Mouse (Mus musculus): Measurements from ENCODE around the gene Ust.
A peak's percentile ranks its signal among the peaks of the same experiment; 100 is the strongest.

Ust gene

DNA sequence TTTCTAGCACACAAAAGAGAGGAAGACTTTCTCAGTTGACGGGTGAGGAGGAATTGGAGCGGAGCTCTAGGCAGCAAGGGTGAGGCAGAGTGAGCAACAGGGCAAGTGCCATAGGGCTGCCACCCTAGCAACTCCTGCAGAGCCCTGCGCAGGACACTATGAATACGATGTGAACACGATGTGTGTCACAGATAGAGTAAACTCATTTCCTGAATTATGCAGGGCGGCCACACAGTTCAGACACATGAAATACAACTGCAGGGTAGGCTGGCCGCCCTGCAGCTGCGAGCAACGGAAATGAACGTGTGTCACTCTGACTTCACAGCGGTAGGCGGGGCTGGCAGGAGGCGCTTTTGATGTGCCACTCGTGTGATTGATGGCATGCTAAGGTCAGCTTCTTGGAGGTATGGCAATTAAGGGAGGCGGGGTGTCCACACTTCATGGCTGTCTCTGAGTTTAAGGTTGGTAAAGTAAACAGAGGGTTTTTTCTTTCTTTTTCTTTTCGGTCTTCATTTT is 304.7 kb downstream of the Ust start:
- peak; percentile 58 for DNase-seq

DNA sequence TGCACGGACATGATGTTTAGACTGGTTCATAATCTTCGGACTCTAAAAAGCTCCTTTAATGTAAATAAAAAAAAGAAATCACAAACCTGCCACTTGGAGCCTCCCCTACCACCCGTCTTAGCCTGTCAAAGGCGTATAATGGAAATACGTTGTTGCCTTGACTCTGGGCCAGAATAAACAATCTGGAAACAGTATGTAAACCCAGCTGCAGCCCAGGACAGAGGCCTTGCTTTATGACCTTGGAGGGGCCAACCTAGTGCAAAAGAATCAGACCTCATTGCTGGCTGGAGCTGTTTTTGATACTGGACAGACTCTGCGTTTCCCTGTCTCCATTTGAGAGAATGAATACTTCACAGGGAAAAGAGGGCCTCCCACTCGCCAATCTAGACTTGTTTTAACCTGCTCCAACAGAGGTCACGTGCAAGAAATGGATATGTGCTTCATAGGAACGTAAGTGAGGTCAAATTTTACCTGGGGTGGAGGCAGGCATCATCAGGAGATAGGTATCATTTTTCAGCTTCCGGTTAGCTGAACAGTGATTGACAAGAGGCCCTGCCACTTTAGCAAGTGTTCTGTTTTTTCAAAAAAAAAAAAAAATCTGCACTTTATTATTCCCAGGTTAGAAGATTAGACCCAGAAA is 305.2 kb downstream of the Ust start:
- DNase-seq: peak; percentile 5

DNA sequence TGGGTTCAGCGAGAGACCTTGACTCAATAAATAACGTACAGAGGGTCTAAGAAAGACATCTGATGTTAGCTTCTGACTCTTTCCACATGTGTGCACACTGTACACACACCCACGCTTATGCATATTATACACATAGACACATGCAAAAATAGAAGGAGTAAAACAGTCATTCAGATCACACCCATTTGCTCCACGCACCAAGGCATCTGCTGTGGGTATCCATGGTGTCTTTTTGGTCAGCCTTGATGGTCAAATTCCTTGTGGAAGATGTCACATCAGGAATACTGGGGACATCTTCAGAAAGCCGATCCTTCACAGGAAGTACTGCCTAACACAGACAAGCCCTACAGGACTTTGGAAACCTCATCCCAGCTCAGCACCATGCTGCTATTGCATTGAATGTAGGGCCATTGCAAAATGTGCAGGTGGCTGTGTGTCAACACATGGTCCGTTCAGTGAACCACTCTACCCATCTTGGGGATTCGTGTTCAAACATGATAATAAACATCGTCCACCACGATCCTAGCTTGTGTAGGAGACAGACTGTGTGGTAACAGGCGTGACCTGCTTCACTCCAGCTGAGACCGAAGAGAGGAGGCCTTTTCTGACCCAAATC is 305.9 kb downstream of the Ust start:
- no peak for DNase-seq

DNA sequence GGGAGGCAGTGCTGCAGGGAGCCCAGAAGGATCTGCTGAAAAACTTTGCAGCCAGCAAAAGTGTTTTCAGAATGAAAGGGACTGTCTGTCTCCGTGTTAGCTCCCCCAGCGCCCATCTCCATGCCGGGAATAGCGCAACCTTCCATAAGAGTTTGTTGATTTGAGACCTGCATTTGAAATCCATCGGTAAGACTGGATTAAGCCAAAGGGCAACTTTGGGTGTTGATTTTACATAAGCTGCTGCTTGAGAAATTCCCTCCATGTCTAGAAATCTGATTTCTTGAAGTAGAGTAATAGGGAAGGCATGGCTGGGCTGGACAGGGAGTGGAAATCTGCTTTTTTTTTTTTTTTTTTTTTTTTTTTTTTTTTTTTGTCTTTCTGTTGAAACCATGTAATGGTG is 306.9 kb downstream of the Ust start:
- DNase-seq: no peak

DNA sequence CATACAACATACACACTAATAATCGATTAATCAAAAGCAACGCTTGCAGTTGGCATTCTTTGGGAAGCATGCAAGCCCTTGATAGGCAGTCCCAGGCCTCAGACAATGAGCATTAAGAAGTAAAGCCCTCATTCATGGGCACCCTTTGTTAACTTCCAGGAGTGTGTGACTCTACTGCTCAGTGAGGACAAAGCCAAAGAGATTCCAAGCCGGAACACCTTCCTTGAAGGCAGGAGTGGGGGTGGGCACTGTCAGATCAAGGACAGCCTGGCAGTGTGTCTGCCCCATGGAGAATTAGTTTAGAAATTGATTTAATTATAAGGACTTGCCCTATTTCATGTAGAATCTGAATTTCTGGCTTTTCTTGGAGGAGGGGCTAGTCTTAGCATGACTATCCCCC is 308.3 kb downstream of the Ust start:
- no peak for DNase-seq

DNA sequence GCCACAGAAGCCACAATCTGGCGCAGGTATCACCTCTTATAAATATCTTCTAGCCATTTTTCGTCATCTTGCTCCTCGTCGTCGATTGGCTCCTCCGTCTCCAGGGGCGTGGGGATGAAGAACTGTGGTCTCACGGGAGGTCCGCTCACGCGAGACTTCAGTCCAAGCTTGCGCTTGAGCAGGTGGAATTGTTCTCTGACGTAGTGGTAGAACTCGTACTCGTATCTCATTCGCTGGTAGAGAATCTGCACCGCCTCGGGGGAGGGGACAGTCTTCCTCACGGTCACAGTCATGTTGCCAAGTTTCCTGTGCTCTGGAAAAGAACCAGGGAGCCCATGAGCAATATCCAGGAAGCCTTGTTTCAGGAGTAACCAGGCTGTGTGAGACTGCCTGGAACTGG is 311.3 kb downstream of the Ust start:
- no peak for DNase-seq

DNA sequence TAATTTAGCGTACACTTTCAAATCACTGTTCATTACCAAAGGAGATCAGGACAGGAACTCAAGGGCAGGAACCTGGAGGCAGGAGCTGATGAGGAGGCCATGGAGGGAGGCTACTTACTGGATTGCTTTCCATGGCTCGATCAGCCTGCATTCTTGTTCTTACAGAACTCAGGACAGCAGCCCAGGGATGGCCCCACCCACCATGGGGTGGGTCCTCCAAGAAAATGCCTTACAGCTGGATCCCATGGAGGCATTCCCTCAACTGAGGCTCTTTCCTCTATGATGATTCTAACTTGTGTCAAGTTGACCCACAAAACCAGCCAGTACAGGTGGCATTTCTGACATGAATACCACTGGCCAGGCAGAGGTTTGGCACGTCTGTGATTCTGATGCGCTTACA is 314.9 kb downstream of the Ust start:
- DNase-seq: no peak

DNA sequence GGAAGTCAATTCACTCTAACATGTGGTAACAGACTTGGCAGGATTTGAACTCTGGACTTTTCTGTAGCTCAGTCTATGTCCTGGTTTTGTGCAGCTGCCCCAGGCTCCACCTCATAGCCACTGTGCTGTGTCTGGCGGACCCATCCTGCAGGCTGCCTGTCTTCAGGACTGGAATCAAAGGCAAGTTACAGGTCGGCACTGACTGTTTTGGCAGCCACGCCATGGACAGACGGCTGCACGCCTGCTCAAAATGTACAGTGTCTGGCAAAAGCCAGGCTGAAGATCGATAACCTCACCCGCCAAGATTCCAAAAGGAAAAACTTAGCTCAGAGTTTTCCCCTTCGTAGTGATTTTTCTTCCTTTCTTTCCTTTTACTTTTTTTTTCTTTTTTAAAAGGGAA is 318.8 kb downstream of the Ust start:
- no peak for DNase-seq

DNA sequence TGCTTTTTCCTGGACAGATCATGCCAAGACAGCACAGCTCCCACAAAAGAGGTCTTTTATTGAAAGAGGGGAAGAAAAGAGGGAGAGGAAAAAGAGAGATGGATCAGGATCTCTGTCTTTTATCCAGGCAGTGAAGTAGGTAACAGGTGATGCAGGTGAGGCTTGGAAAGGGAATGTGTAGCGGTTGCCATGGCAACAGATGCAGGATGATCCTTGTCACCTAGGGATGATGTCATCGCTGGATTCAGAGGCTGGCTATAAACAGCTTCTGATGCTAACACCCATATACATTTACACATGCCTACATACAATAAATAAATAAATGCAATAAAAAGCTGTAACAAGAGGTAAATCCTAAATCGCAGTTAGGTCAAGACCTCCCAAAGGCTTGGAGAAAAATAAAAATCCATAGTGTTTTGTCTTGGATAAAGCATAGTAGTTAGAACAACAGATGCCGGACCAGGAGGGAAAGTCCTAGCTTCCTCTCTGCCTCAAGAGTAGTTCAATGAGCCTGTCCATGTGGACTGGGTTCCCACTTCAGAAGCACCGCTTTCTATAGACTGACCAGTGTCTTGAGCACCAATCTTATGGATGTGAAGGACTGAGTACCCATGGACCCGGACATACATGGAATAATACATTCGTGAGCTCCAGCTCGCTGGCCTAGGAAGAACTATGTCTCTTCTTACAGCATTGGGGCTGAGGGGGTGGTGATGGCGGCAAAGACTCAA is 319.4 kb downstream of the Ust start:
- no peak for DNase-seq

DNA sequence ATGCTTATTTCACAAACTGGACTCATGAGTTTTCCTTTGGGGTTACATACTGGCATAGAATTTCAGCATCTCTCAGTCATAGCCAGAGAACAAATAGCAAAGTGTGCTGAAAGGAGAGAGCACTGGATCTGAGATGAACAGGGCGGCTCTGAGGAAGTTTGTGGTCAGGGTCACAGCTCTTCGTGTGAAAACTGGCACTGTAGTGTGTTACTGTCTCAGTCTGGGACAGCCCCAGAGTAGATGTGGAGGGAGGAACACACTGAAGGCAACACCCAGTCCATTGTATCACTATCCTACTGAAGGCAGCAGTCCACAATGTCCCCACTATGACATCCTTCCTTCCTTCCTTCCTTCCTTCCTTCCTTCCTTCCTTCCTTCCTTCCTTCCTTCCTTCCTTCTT is 321.0 kb downstream of the Ust start:
- DNase-seq: no peak

DNA sequence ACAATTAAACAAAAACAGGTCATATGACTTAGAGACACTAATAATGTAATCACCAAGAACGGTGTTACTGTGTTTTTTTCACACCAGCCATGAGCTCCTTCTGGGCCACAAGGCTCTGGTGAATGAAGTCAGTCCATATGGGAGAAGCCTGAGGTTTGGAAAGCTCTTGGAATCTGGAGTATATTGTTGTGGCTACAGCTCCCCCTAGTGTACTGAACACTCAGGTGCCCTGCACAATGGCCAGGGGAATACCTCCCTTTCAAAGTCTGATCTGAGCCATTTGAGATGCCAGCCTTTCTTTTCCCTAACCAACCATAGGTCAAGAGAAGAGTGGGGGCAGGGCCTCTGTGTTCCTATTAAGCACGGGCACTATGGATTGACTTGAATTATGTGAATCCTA is 322.3 kb downstream of the Ust start:
- peak; percentile 86 for DNase-seq

DNA sequence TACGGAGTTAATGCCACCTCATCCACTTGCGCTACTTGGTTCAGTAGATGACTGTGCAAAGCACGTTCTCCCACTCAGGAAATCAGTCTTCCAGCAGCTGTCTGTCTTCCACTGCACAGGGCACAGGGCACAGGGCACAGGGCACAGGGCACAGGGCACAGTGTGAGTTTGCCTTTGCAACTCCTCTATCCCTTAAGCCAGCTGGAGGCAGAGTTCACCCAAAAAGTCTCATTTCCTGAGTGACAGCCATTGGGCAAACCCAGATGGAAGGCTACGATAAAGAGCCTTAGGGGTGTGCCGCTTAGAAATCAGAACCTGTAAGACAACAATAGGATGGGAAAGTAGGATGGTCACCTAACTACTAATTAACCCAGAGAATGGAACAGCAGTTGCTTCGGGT is 322.9 kb downstream of the Ust start:
- no peak for DNase-seq

DNA sequence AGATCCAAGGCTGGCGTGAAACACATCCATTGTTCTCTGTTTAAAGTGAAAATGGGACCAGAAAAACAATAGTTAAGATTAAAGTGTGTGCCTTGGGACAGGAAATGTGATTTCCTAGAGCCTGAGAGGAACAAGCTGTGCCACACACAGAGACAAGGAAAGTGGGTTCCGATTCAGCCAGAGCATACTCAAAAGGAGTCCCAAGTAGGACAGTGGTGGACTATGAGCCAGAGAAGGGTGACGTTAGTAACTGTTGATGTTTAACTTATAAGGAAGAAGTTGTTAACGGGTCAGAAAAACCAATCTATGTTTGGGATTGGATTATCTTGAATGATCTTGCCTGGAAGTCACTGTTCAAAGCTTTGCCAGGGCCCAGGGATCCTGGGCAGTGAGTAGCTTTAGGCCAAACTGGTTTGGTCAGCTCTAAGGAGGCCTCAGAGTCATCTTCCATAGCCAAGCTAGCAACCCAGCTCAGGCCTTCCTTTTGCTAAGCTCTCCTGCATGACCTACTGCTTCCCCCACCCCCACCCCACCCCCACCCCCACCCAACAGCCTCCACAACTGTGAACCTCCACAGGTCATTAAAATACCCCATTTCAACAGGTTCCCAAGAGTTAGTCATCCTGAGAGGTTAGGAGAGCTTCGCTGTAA is 329.2 kb downstream of the Ust start:
- DNase-seq: no peak

DNA sequence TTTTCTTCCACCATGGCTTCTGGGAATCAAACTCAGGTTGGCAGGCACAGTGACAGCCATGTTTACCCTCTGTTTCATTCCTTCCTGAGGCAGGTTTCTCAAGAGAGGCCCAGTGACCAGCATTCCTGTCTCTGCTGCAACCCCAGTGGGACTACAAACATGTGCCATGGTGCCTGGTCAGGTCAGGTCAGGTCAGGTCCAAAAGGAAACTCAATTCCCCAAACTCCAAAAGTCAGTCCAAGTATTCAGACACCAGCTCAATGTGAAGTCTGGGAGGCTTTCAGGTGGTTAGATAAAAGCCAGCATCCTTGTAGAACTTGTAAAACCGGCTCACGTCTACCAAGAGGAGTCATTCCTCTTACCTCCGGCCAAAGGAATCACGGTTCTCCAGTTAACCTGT is 333.0 kb downstream of the Ust start:
- DNase-seq: no peak

DNA sequence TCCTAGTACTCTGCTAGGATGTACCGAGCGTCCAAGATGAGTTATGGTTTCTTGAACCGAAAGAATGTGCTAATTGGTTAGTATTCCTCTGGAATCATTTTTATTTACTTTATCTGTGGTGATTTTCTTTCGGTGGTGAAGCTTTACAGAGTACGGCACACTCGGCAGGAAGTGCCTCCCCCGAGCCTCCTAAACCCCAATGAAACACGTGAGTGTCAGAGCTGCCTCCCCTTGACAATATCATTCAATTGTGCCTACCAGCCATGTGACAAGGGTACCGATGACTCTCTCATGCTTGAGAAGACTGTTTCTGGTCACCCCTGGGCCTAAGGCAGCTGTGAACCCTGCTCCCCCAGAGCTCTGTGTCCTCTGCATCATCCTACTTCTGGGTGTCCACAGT is 333.9 kb downstream of the Ust start:
- no peak for DNase-seq

DNA sequence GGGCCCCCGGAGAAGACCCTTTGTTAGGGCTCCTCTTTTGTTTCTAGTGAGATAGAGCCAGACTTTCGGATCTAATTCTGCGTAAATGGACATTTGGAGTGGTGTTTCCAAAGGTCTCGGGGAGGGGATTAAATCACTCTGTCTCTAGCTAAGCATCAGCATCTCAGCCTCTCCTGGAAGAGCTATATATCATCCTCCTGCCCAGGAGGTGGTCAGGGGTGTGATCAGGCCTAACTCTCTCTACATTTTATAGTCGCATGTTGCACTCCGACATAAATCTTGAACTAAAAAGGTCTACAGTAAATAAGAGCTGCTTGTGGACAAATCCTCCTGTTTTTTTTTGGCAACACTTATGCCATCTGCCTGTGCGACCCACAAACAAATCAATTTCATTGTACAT is 335.5 kb downstream of the Ust start:
- DNase-seq: no peak

DNA sequence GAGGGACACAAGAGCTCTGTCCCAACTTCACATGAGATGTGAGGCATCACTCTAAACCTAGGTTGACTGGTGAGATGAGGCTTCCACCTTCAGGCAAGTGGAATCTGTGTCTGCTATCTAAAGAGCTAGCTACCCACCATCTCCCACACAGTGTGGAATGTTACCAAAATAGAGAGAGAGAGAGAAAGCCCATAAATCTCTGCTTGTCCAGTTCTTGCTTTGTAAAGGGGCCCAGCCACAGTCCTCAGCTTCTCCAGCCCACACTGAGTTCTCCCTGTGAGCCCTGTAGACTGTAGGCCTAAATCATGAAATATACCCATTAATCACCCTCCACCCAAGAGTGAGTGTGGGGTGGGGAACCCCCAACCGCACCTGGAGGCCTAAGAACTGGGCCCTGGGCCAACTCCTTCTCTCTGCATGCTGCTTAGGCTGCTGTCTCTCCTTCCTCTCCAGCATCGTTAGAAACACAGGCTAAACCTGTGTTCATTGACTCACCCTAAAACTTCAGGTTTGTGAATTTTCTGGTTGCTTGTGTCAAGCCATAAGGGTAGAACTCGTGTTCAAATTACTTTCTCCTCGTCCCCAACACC is 336.9 kb downstream of the Ust start:
- no peak for DNase-seq

DNA sequence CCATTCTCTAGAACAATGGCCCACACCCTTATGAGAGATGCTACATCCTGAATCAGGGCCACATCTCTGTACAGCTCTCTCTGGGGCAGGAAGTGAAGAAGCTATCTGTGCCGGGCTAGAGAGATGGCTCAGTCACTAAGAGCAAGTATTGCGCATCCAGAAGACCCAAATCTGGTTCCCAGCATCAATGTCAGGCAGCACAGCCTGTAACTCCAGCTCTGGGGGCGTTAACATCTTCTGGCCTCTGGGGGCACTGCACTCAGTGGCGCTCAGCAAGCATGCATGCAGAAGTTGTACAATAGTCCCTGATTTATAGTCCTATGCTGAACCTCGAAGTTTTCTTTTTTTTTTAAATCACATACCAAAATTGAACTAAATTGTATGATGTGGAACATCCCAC is 341.0 kb downstream of the Ust start:
- DNase-seq: no peak

DNA sequence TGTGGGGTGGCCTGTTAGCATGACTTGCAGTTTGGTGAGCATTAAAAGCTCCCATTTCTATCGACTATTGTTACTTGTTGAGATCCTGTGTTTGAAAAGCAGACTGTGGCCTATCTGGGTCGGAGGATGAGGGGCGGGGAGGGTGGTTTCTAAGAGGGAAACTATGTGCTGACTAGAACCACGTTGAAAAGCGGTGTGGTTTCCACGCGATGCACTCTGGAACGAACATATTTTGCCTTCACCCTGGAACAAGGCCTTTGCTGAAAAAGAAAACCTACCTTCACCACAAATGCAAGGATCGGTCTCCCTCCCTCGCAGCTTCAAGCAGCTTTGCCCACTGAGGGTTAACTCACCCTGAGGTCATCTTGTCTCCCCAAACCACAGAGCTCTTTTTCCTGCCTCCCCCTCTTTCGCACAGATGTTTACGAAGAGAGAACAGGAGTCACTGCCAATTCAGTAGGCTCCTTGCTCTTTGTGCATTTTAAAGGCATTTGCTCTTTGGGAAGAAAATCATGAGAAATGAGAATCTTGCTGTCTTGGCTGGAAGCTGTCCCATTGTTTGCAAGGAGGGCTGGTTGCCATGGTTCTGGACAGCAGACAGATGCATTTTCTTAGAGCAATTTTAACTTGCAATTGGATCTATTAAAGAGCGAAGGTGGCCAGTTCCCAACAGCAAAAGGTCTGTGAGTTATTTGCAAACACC is 342.1 kb downstream of the Ust start:
- no peak for DNase-seq

DNA sequence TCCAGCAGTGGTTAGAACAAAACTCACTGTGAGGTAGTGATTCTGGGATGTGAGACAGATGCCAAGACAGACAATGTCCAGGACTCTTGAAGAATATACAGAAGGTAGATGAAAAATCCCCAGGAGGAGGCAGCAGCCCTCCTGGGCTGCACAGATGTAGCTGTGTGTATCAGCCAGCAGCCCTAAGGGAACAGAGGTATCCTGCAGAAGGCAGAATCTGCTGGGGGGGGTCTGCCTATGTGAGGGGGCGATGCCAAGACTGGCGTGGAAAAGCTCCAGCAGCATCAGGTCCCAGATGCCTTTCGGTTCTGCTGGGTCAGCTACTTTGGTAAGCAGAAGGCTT is 342.6 kb downstream of the Ust start:
- DNase-seq: no peak

DNA sequence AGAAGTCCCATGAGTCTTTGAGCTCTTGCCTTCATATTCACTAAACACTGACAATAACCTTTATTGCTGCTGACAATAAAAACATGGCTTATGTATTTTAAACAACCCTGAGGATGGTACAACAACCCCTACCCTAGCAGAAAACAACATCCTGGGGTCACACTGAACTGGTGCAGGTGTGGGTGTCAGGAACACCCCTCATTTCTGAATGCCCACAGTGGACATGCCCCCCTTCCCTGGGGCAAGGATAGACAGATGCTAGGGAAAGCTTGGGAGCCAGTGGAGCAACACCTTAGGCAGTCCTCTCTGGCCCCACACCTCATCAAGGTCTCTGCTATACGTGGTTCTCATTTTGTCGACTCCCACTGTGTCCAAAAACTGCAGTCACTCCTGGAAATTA is 343.9 kb downstream of the Ust start:
- no peak for DNase-seq

DNA sequence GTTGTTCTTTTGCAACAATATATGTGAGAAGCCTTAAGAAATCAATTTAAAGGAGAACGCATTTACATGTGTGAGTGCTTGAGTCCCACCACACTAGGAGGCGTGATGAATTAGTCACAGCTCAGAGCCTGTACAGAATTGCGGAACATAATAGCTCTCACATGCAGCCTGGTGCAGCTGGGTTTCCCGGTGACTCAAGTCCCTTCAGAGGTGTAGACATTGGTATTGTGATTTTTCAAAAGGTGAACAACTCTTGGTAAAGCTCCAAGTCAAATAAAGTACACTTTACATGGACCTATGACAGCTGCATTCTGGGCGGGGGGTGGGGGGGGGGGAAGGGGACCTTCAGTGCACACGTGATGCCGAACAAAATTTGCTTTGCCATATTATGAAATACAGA is 344.4 kb downstream of the Ust start:
- peak; percentile 6 for DNase-seq

DNA sequence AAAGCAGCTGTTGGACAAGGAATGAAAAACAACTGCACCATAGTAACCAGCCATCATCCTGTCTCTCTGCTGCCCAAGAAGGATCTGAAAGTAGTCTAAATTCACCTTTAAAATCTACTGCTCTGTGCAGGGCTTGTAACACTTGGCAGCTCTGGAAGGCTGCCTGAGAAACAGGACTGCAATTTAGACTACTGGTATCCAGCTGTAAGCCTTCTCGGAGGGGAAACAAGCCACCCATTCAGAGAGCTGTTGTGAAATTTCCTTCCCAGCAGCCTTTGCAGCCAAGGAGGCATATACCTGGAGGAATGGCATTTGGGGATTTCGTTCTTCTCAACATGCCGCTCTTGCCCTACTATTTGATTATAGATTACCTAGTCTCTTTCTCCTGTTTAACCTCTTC is 345.6 kb downstream of the Ust start:
- peak; percentile 21 for DNase-seq
